Mouse (Mus musculus) ovary, adult 18-20 months (tissue): ENCODE data around the gene 3110082J24Rik.
"Not testable (repeated sequence)": the region's sequence is repeated elsewhere in the genome, so short reads cannot be mapped to it uniquely, and the experiment has no call there.

Experiments
- DNase-seq: peaks from one replicate; pipeline ENCODE4 v3.0.0; 2022; ENCODE audit warnings: low spot score, mixed read lengths

The 3110082J24Rik gene

GRCm38 (mm10) chr5:30072377-30072776 is 33.5 kb downstream of the 3110082J24Rik start:
- no peak for DNase-seq

GRCm38 (mm10) chr5:30071677-30072076 is 34.2 kb downstream of the 3110082J24Rik start:
- no peak for DNase-seq

- DNase-seq = no peak
Observed at GRCm38 (mm10) chr5:30067726-30068125, 38.2 kb downstream of the 3110082J24Rik start.

- DNase-seq = not testable (repeated sequence)
Observed at GRCm38 (mm10) chr5:30059607-30060006, 46.3 kb downstream of the 3110082J24Rik start.

GRCm38 (mm10) chr5:30058216-30058731 is 47.6 kb downstream of the 3110082J24Rik start:
- DNase-seq = no peak
